Mouse (Mus musculus): ENCODE data around the gene Zc3h12a. TPM values are rescaled to one million over a fixed set of nuclear protein-coding genes. Genes with fewer than 3 reads are reported as not detected.

Zc3h12a gene
- total RNA-seq (2021): 1 to 10 TPM; 4.0 to 4.1 TPM
- long read RNA-seq, experiment 1, transcript Zc3h12a-201 (6 exons, 2,755 nt): major isoform, 5 of 9 reads
- long read RNA-seq, experiment 1, partial matches to known transcripts: 1 of 9 reads
- long read RNA-seq, experiment 1, other reads (novel, unspliced or antisense): 3 of 9 reads
- long read RNA-seq, experiment 2, partial matches to known transcripts: 0 of 1 reads
- long read RNA-seq, experiment 2, other reads (novel, unspliced or antisense): 0 of 1 reads

- peak; percentile 93 for DNase-seq
These were observed at the start of gene Zc3h12a for GRCm38 (mm10) chr4:125127305-125128084. Zc3h12a (minus strand) TSS chr4:125127840.

GRCm38 (mm10) chr4:125176639-125177165, 49.1 kb upstream of the Zc3h12a start:
- no peak for DNase-seq

GRCm38 (mm10) chr4:125176190-125176589, 48.5 kb upstream of the Zc3h12a start:
- no peak for DNase-seq

- DNase-seq: peak; percentile 24 to 43
These were observed 48.0 kb upstream of the Zc3h12a start for GRCm38 (mm10) chr4:125175591-125175990.

GRCm38 (mm10) chr4:125174516-125175185, 47.0 kb upstream of the Zc3h12a start:
- no peak for DNase-seq

- no peak for DNase-seq
These were observed 45.5 kb upstream of the Zc3h12a start for GRCm38 (mm10) chr4:125173150-125173549.

GRCm38 (mm10) chr4:125172736-125173135, 45.1 kb upstream of the Zc3h12a start:
- DNase-seq: no peak

GRCm38 (mm10) chr4:125167723-125168122, 40.1 kb upstream of the Zc3h12a start:
- no peak for DNase-seq

- no peak for DNase-seq
These were observed 37.2 kb upstream of the Zc3h12a start for GRCm38 (mm10) chr4:125164861-125165260.

GRCm38 (mm10) chr4:125162701-125163100, 35.1 kb upstream of the Zc3h12a start:
- DNase-seq: no peak

- no peak for DNase-seq
These were observed 33.8 kb upstream of the Zc3h12a start for GRCm38 (mm10) chr4:125161392-125161791.

- DNase-seq: no peak
These were observed 33.3 kb upstream of the Zc3h12a start for GRCm38 (mm10) chr4:125160951-125161331.

GRCm38 (mm10) chr4:125160320-125160950, 32.8 kb upstream of the Zc3h12a start:
- peak; percentile 66 to 91 for DNase-seq

GRCm38 (mm10) chr4:125158581-125159317, 31.1 kb upstream of the Zc3h12a start:
- no peak for DNase-seq

- no peak for DNase-seq
These were observed 30.4 kb upstream of the Zc3h12a start for GRCm38 (mm10) chr4:125158081-125158480.

- no peak for DNase-seq
These were observed 29.7 kb upstream of the Zc3h12a start for GRCm38 (mm10) chr4:125157322-125157721.

- no peak for DNase-seq
These were observed 28.0 kb upstream of the Zc3h12a start for GRCm38 (mm10) chr4:125155646-125156045.

GRCm38 (mm10) chr4:125153659-125154241, 26.1 kb upstream of the Zc3h12a start:
- no peak for DNase-seq

- DNase-seq: no peak
These were observed 24.8 kb upstream of the Zc3h12a start for GRCm38 (mm10) chr4:125152469-125152868.

- peak in 1 of 2 experiments; percentile 36 for DNase-seq
These were observed 21.8 kb upstream of the Zc3h12a start for GRCm38 (mm10) chr4:125149460-125149859.

- no peak for DNase-seq
These were observed 20.3 kb upstream of the Zc3h12a start for GRCm38 (mm10) chr4:125147970-125148369.
